Mouse (Mus musculus) left cerebral cortex, adult 8-10 months (tissue): Measurements from ENCODE around the gene Crtap. TPM values are rescaled to one million over a fixed set of nuclear protein-coding genes. Genes with fewer than 3 reads are reported as not detected.

ENCODE experiments used
- DNase-seq, 2 experiments: peaks; one replicate each; pipeline ENCODE4 v3.0.0; 2022; ENCODE audit warnings: low spot score in 2 of 2
- total RNA-seq, 4 experiments: library from RNA; stranded (reverse); gene quantifications; 2 replicates each; pipeline ENCODE4 v1.2.4; 2022

Crtap gene
- 10 to 100 TPM in 1 of 4 experiments, 1 to 10 TPM in 3; 5.9 to 10.9 (median 7.6) TPM for total RNA-seq

DNA sequence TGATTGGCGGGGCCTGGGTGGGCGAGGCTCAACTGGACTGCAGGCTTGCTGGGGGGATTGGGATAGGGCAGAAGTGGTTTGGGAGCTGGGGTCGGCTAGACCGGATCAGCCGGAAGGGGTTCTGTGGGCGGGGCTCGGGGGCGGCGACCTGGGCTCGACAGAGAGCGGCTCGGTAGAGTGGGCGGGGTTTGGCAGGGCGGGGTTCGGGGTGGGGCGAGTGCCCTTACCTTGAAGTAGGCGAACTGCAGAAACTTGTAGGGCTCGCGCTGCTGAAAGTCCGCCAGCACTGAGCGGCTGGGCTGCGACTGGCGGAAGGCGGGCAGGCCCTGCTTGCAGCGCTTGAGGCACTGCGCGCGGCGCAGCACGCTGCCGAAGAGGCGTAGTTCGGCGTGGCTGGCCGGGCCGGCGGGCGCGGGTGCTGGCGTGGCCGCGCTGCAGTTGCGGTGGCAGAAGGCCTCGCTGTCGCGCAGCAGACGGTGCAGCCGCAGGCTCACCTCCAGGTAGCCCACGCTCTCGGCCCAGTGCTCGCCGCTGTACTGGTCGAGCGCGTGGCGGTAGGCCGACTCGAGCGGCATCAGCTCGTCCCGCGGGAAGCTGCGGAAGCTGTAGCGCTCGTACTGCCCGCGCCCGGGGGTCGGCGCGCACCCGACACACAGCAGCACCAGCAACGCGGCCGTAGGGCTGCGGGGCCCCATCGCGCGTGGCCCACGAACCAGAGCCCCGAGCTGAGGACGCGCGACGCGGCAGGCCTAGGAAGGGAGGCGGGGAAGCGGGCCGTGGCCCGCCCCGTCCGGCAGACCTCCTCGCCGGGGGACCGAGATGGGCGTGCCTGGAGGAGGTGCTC, at the start of gene Crtap:
TSS of gene Crtap (minus strand) at position 771 of the 844 bp plus-strand sequence.
- DNase-seq, result peak; percentile 21 to 34

DNA sequence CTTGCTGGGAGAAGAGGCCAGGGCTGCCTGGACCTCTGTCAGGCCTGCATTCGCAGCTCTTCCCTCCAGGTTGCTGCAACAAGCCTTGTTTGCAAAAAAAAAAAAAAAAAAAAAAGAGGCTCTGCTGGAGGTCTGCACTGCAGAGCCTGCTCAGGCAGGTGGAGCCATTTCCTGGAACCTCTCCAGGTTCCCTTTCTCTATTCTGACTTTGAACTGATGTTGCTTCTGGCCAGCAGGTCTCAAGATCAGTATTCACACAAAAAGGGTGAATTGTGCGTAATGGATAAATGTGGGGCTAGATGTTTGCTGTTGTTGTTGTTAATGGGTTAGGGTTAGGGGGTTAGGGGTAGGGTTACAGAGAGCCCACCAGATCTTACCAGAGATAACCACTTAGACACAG, 45.2 kb upstream of the Crtap start:
- DNase-seq, result no peak

- DNase-seq, result no peak
These were observed 37.8 kb upstream of the Crtap start for GRCm38 (mm10) chr9:114428103-114428834.

DNA sequence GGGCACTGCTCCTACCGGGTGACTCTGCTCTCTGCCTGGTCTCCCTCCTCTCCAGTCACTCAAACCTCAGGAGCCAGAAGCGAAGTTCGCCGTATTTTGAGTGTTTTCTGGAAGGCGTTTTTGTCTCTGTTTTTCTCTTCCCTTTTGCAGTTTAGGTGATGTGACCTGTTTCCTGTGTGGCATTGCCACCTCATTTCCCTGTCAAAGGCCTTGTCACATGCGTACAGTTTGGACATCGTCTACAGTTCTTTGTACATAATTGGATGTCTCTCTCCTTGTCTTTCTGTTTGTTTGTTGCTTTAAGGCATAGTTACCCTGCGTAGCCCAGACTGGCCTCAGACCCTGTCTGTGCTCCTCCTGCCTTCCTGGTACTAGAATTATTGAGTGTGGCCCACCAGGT, 37.0 kb upstream of the Crtap start:
- no peak for DNase-seq

DNA sequence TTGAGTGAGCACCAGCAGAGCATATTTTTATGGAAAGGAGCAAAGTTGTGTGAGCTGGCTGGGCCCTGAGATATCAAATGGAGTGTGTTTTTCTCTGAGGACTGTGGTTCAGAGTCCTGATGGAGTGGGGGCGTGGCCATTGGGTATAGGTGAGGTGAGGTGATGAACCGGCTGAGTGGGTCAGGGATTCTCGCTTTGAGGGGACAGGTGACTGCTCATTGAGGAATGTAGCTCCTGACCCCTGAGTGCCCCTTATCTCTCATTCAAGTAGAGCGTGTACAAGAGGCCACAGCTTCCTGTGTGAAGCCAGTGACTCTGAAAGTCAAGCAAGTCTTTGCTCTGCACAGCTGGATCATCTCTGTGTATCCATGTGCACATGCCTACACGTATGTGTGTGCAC, 35.7 kb upstream of the Crtap start:
- DNase-seq, result no peak

DNA sequence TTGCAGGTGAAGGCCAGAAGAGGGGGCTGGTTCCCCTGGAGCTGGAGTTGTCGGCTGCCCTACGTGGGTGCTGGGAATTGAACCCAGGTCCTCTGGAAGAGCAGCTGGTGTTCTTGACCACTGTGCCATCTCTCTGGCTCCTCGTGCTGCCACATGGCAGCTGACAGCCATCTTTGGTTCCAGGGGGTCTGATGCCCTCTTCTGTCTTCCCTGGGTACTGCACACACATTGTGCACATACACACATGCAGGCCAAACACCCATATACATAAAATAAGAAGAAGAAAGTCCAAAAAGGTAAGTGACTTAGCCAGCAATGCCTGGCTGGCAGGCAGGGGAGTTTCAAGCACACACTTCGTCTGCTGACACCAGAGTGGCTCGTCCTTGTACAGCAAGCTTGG, 35.1 kb upstream of the Crtap start:
- DNase-seq, result no peak

- no peak for DNase-seq
These were observed 31.3 kb upstream of the Crtap start for GRCm38 (mm10) chr9:114421797-114422196.

GRCm38 (mm10) chr9:114421045-114421444, 30.6 kb upstream of the Crtap start:
- no peak for DNase-seq

DNA sequence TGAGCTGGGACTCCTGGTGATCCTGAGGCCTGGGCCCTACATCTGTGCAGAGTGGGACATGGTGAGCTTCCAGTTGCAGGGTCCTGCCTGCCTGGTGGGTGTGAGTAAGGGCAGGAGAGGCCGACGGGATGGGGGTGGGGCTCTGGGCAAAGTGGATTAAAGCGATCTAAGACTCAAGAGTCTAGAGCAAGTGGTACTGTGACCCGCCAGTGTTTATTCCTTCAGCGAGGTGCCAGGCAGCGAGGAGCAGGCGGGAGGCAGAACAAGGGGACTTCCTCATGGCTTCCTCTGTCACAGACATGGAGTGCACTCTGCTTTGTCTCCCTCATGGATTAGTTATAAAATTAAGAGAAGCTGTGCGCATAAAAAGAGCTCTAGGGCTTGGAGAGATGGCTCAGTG, 30.0 kb upstream of the Crtap start:
- DNase-seq, result no peak

DNA sequence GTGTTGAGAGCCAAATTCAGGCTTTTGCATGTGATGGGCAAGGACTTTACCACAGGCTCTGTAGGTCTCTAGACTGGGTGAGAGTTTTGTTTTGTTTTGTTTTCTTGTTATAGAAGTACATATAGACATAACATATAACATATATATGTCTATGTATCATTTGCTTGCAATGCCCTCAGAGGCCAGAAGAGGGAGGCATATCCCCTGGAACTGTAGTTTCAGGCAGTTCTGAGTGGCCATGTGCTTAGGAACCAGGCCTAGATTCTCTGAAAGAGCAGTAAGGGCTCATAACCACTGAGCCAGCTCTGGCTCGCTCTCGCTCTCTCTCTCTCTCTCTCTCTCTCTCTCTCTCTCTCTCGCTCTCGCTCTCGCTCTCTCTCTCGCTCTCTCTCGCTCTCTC, 27.7 kb upstream of the Crtap start:
- DNase-seq, result no peak

- no peak for DNase-seq
These were observed 26.4 kb upstream of the Crtap start for GRCm38 (mm10) chr9:114416646-114417517.

DNA sequence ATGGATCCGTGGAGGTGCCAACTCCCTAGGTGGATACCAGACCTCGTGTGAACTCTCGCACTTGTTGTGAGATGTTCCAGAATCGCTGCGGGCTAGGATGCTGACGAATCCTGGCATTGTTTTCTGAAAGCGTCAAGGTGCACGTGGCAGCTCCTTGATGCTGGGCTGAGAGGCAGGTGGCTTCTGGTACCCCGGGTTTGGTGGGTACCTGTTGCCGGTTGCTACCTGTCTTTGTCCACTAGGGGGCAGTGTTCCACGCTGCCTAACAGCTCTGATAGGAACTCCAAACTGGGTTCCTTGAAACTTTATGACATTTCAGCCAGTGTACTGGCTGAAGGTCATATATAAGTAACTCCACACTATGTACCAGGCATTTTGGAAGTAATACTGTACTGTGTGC, 25.2 kb upstream of the Crtap start:
- DNase-seq, result peak in 1 of 2 experiments; percentile 13

- DNase-seq, result no peak
These were observed 23.4 kb upstream of the Crtap start for GRCm38 (mm10) chr9:114413866-114414265.

DNA sequence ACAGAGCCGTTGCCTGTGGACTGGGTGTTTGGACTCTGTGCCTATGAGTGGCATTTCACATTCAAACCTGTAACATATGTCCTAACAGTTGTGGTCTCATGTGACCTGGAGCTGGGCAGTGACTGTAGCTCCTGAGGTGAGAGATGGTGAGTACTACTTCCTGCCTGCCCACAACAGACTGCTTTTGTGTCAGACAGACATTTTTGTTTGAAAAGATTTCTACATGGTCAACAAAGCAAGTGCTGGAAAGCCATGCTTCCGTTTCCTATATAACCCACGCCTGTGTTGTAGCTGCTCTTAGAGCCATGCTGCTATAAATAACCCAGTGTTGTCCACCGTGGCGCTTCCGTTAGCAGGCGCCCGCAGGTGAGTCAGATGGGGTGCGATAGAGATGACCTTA, 21.9 kb upstream of the Crtap start:
- no peak for DNase-seq

DNA sequence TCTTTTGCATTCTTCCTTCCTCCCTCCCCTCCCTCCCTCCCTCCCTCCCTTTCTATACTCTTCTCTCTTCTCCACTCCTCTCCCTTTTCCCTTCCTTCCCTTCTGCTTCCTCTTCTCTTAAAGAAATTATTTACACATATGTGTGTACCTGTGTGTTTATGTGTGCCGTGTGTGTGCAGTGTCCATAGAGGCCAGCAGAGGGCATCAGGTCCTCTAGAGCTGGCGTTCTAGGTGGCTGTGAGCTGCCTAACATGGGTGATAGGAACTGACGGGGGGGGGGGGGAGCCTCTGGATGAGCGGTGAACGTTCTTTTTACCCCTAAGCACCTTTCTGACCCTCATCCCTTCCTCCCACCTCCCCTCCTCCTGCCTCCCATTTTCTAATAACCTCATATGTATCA, 20.8 kb upstream of the Crtap start:
- no peak for DNase-seq

GRCm38 (mm10) chr9:114410313-114410862, 19.9 kb upstream of the Crtap start:
- no peak for DNase-seq

DNA sequence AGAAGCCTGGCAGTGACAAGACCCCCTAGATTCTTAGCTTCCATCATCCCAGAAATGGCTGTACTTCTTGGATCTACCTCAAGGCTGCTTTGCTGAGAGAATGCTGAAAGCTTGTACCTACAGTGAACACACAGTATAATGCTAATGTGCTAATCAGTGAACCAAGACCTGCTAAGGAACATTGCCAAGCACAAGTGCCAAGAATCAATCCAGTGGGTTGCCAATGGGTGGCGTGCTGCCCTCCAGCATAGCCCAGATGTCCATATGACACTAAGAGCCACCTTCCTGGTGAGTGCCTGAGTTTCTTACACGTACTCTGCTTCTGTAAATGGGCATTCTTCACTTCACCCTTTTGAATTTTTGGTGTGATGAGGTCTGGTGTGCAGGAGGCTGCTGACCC, 17.2 kb upstream of the Crtap start:
- DNase-seq, result no peak

DNA sequence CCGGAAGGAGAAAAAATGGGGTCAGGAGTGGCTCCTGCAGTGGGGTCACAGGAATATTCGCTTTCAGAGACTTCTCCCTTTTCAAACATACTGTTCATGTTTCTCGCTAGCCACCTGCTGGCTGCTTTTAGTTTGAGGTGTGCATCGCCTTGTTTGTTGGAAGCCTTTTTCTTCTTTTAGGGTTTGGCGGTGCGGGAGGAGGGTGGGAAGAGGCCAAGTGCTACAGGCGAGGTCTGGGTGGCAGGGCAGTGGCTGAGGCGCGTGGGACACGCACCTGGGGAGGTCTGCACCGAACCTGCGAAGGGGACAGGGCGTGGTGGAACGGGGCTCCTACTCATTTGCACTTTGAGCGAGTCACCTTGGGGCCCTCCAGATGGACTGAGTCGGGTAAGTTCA, 11.2 kb upstream of the Crtap start:
- DNase-seq, result no peak

- DNase-seq, result peak; percentile 56 to 76
These were observed 10.6 kb upstream of the Crtap start, which contains the start of the genes Glb1 and Tmppe for GRCm38 (mm10) chr9:114400949-114401684. Glb1 (plus strand) TSS chr9:114401076. Tmppe (plus strand) TSS chr9:114401105.

GRCm38 (mm10) chr9:114400588-114400948, 10.1 kb upstream of the Crtap start:
- no peak for DNase-seq

GRCm38 (mm10) chr9:114399680-114400079, 9.2 kb upstream of the Crtap start:
- no peak for DNase-seq
